Mouse (Mus musculus) E14TG2a.4 (cell line): ENCODE data around the gene Shroom4.
A peak's percentile ranks its signal among the peaks of the same experiment; 100 is the strongest.

Source experiments
- CTCF ChIP-seq: conservative IDR thresholded peaks from 2 replicates; pipeline ENCODE4 v1.5.1; 2014; ENCODE audit warnings: low read length
- NANOG ChIP-seq: IDR thresholded peaks from 2 replicates; pipeline ENCODE4 v1.6.1; 2014; ENCODE audit warnings: borderline replicate concordance, low read length, mixed read lengths

- peak; percentile 40 for TF ChIP-seq CTCF
- TF ChIP-seq NANOG: no peak
Observed at GRCm38 (mm10) chrX:6654024-6654423, 254.4 kb downstream of the Shroom4 start.
